Mouse (Mus musculus) adrenal gland, adult 18-20 months (tissue): ENCODE measurements around the gene Mstn. TPM values are rescaled to one million over a fixed set of nuclear protein-coding genes. Genes with fewer than 3 reads are reported as not detected.

ENCODE experiments used
- DNase-seq, 2 experiments: peaks; one replicate each; pipeline ENCODE4 v3.0.0; 2021 to 2022; ENCODE audit warnings: low spot score in 2 of 2
- total RNA-seq, 2 experiments: library from RNA; stranded (reverse); gene quantifications; 1 replicate in 1 of 2; 2 replicates in 1 of 2; pipeline ENCODE4 v1.2.3; 2021

The Mstn gene
- total RNA-seq, 2 experiments from 2014 or later: not detected

DNA sequence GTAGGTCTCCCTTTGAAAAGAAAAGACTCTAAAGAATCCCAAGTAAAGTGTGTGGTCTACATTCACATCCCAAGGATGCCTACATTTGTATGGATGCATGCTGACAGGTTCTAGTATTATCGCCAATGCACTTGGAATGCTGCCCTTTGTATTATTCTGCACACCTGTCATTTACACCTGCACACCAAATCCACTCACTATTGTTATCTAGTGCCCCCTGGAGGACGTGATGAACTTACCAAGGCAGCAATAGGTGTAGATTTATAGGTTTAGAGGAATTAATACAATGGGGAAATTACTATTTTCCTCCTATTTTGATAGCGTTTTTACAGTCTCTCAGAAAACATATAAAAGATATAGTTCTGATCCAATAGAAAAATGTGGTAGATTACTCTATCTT, 31.7 kb downstream of the Mstn start:
- DNase-seq: no peak

DNA sequence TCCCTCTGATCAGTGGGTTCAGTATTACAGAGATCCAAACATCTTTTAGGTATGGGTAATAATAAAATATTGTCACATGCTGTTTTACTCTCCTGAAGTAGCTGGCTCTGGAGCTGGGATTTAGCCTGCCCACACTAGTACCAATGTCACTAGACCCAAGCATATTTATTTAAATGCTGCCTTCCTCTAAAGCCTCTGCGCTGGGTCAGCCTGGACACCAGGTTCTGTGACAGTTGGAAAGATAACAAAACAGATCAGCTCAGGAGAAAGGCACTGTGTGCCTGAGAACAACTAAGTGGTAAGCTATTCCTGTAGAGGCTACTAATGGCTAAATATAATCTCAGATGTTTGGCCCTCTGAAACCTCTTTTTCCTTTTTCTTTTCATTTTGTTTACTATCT, 49.1 kb downstream of the Mstn start:
- no peak for DNase-seq

Other genes starting within 250 kb of the Mstn start
- 10 to 100 TPM; 23.7 to 24.9 TPM for gene Inpp1, start 244.0 kb upstream of the Mstn start, total RNA-seq
- gene Hibch, start 216.7 kb upstream of the Mstn start, total RNA-seq: 10 to 100 TPM; 63.0 to 97.6 TPM
- 1 to 10 TPM; 1.2 to 1.4 TPM for gene 1700019D03Rik, start 41.5 kb upstream of the Mstn start, total RNA-seq
- not detected for gene 1700019A02Rik, start 126.0 kb downstream of the Mstn start, total RNA-seq
- 1 to 10 TPM; 4.5 to 5.2 TPM for gene Pms1, start 235.4 kb downstream of the Mstn start, total RNA-seq
- gene Ormdl1, start 235.5 kb downstream of the Mstn start, total RNA-seq: 10 to 100 TPM; 14.1 to 19.5 TPM
- 1 to 10 TPM; 1.8 TPM for gene Gm28778, start 235.5 kb downstream of the Mstn start, total RNA-seq